Mouse (Mus musculus) heart, embryonic 13.5 days (tissue): ENCODE data around the gene Nrxn2. TPM values are rescaled to one million over a fixed set of nuclear protein-coding genes. Genes with fewer than 3 reads are reported as not detected.

Experiments
- ATAC-seq: fragments of 200-750 bp; cut with Nextera tagmentation; 2 replicates; pipeline ENCODE4 v1.8.0; 2017; ENCODE audit warnings: moderate TSS enrichment; ENCODE audit not compliant: insufficient number of reproducible peaks, low FRiP score, low TSS enrichment; ENCODE audit errors: extremely low read depth
- H3K27ac ChIP-seq: fragments of 300-500 bp; sonication (generic); replicated peaks from 2 replicates; pipeline ENCODE4 v1.5.1; 2015; ENCODE audit warnings: moderate library complexity, mild to moderate bottlenecking, inconsistent platforms
- H3K27me3 ChIP-seq: fragments of 300-500 bp; sonication (generic); replicated peaks from 2 replicates; pipeline ENCODE4 v1.6.1; 2015; ENCODE audit warnings: mild to moderate bottlenecking, inconsistent platforms
- H3K36me3 ChIP-seq: fragments of 300-500 bp; sonication (generic); 2 replicates; pipeline ENCODE4 v1.6.1; 2015; ENCODE audit warnings: mild to moderate bottlenecking, inconsistent platforms
- H3K4me1 ChIP-seq: fragments of 300-500 bp; sonication (generic); 2 replicates; pipeline ENCODE4 v1.6.1; 2015; ENCODE audit warnings: inconsistent platforms
- H3K4me2 ChIP-seq: fragments of 300-500 bp; sonication (generic); 2 replicates; pipeline ENCODE4 v1.6.1; 2015; ENCODE audit warnings: inconsistent platforms, mild to moderate bottlenecking, moderate library complexity
- H3K4me3 ChIP-seq: fragments of 300-500 bp; sonication (generic); 2 replicates; pipeline ENCODE4 v1.5.1; 2015; ENCODE audit warnings: moderate library complexity, mild to moderate bottlenecking, inconsistent platforms
- H3K9ac ChIP-seq: fragments of 300-500 bp; sonication (generic); 2 replicates; pipeline ENCODE4 v1.6.1; 2015; ENCODE audit warnings: inconsistent platforms, mild to moderate bottlenecking, moderate library complexity
- H3K9me3 ChIP-seq: fragments of 300-500 bp; sonication (generic); 2 replicates; pipeline ENCODE4 v1.6.1; 2016; ENCODE audit warnings: inconsistent platforms
- WGBS: fragments of 180-500 bp; shearing (Covaris S2); methylation state at CpG from one replicate; pipeline ENCODE4 v1.1.7; 2015; ENCODE audit warnings: mixed read lengths; 5-methylcytosine and 5-hydroxymethylcytosine counted together
- microRNA-seq: library from miRNA; unstranded; fragments of <30 nt; microRNA quantifications from one replicate; pipeline ENCODE4, GENCODE M21; 2016
- polyA plus RNA-seq: library from polyadenylated mRNA; unstranded; fragments of >200 nt; fragmentation: Nextera tagmentation; extraction: Ambion mirVana; gene quantifications from 2 replicates; pipeline ENCODE4 v1.2.1, GENCODE M21; 2015

Nrxn2 gene
- polyA plus RNA-seq, 1 experiment from 2014 or later: 0.52 TPM

GRCm38 (mm10) chr19:6569561-6569960, 151.0 kb downstream of the Nrxn2 start:
- H3K9ac ChIP-seq: no peak overlapping the region
- H3K27ac ChIP-seq: no peak overlapping the region
- ATAC-seq: no peak
- H3K4me3 ChIP-seq: no peak overlapping the region
- no peaks in the 10 kb centered on the region for H3K4me1 ChIP-seq
- no peaks in the 10 kb centered on the region for H3K9me3 ChIP-seq
- H3K4me2 ChIP-seq: no peak overlapping the region
- peaks cover 37% of the 10 kb centered on the region for H3K27me3 ChIP-seq
- no peaks in the 10 kb centered on the region for H3K36me3 ChIP-seq
- WGBS: 39% methylated on average over 5 of the region's 5 CpGs

DNA sequence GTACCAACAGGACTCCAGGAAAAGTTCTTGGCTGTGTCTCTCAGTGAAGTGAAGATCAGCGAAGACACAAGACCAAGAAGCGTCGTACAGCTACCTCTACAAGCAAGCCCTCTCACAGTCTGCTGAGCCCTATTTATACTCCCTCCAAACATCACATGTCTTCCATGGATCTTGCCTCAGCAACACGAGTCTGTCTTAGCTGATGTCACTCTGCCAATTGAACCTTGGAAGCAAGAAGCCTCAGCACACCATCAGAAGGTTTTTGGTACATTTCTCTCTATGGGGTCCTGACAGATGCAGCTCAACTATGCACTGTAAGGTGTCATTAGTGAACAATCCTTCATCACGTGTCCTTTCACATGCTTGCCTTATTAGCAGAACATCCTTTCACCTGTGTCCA, 152.9 kb downstream of the Nrxn2 start:
- Histone ChIP-seq H3K4me1 (no peaks in the 10 kb centered on the region), H3K27me3 (peaks cover 53% of the 10 kb centered on the region), H3K36me3 (no peaks in the 10 kb centered on the region), H3K9me3 (no peaks in the 10 kb centered on the region), H3K27ac (no peak overlapping the region), H3K4me3 (no peak overlapping the region), H3K4me2 (no peak overlapping the region), H3K9ac (no peak overlapping the region)
- no peak for ATAC-seq
- 68% methylated on average over 5 of the region's 5 CpGs for WGBS

GRCm38 (mm10) chr19:6572001-6572400, 153.5 kb downstream of the Nrxn2 start:
- Histone ChIP-seq H3K9me3 (no peaks in the 10 kb centered on the region), H3K27ac (no peak overlapping the region), H3K4me1 (peaks cover 5% of the 10 kb centered on the region; the same call in 1 of the 2 replicates), H3K36me3 (no peaks in the 10 kb centered on the region), H3K4me2 (no peak overlapping the region), H3K9ac (no peak overlapping the region), H3K27me3 (peaks cover 54% of the 10 kb centered on the region), H3K4me3 (no peak overlapping the region)
- no peak for ATAC-seq
- WGBS: 27% methylated on average over 4 of the region's 4 CpGs

Small RNA genes within 50 kb of the gene (microRNA-seq; reads per million reads assigned to microRNA genes)
- gene Gm26460: not detected

Other genes with a start within 250 kb of the Nrxn2 start
- gene Majin, start 234.3 kb upstream of the Nrxn2 start, polyA plus RNA-seq: not detected in 2 replicates
- 0.34 TPM in 1 of 2 replicates, not detected in the other for gene Gpha2, start 192.4 kb upstream of the Nrxn2 start, polyA plus RNA-seq
- 20.7 and 21.2 TPM in 2 replicates for gene Ppp2r5b, start 182.9 kb upstream of the Nrxn2 start, polyA plus RNA-seq
- 6.5 and 7.1 TPM in 2 replicates for gene Atg2a, start 177.1 kb upstream of the Nrxn2 start, polyA plus RNA-seq
- gene Ehd1, start 142.0 kb upstream of the Nrxn2 start, polyA plus RNA-seq: 70.0 and 72.4 TPM in 2 replicates
- 0.45 and 0.60 TPM in 2 replicates for gene Cdc42bpg, start 112.3 kb upstream of the Nrxn2 start, polyA plus RNA-seq
- gene Men1, start 83.8 kb upstream of the Nrxn2 start, polyA plus RNA-seq: 46.9 and 48.1 TPM in 2 replicates
- 12.5 and 13.5 TPM in 2 replicates for gene Map4k2, start 77.6 kb upstream of the Nrxn2 start, polyA plus RNA-seq
- 89.2 and 89.7 TPM in 2 replicates for gene Sf1, start 55.0 kb upstream of the Nrxn2 start, polyA plus RNA-seq
- gene Pygm, start 34.3 kb upstream of the Nrxn2 start, polyA plus RNA-seq: 203 and 219 TPM in 2 replicates
- 38.4 and 53.6 TPM in 2 replicates for gene Rasgrp2, start 19.4 kb upstream of the Nrxn2 start, polyA plus RNA-seq
- gene Slc22a12, start 124.3 kb downstream of the Nrxn2 start, polyA plus RNA-seq: not detected in 2 replicates